Mouse (Mus musculus) MN1 (cell line): ENCODE measurements around the gene Il21.

Experiments used
- DNase-seq: peaks from one replicate; pipeline ENCODE4 v3.0.0-alpha.2; 2016; ENCODE audit warnings: low spot score

The Il21 gene

DNA sequence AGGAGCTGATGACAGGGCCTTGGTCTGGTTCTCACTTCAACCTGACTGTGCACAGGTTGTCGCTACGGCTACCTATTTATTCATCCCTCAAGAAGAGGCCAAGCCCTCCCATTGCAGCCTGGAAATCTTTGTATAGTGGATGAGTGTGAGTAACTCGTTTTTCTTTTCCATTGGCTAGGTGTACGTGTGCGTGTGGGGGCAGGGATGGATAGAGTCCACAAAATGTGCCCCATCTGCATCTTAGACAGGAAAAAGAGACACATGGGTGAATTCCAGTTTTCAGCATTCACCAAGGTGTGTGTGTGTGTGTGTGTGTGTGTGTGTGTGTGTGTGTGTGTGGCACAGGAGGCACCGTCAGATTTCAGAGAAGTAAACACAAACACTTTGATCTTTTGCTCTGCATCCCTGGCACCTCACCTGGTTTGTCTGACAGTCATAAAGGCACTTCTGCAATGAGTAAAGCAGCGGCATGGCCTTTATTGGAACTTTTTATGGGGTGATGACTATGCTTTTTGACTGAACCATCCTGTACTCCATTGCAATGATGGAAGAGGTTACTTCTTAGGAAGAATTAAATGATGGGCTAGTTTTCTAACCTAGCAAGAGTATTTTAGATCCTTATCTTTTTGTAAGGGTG, at the start of gene Il21:
Gene Il21 (minus strand): TSS at position 51 of the 637 bp plus-strand sequence.
- DNase-seq, result no peak

DNA sequence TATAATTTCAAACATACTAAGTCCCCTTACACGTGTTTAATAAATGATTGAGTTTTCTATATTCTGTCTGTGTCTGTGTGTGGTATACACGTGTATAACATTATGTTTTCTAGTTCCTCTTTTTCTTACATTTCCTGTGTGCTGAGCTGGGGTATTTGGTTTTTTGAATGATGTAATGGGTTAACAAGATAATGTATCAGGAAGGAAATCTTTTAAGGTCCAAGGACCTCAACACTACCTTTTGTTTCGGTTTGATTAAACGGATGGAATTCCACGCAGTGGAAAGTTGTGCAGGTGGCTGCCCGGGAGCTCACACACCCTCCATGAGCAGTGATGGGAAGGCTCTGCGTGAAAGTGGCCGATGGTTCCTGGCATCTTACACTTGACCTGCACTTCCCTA, 48.4 kb upstream of the Il21 start:
- DNase-seq, result no peak

DNA sequence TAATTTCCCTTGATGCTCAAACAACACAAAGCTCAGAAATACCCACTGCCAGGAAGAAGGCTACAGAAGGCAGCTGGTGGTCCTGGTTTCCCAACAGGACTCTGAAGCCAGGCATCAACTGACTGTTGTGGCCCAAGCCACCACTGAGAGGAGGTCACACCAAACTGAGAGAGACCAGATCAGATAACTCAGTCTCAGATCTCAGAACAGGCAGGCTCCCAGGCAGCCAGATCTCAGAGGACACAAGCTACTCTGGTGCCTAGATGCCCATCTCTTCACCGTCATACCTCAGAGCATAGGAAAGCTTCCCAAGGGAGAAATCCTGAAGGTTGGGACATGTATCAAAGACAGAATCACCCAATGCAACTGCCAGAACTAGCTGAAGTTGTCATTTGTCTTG, 47.8 kb upstream of the Il21 start:
- no peak for DNase-seq

DNA sequence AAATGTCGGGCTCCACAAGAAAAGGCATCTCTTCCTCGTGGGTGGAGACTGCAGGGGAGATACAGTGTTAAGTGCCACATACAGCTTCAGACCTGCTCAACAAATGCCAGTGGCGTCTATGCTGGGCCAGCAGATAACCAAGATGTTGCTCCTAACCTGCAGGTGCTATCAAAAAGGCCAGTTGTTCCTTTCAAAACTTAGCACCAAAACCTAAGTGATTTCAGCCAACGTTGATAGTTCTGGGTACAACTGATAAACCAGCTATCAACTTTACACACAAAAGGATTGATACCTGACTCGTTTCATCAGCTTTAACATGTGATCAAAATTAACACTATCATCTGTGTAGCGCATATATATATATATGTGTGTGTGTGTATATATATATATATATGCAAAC, 42.2 kb upstream of the Il21 start:
- no peak for DNase-seq

DNA sequence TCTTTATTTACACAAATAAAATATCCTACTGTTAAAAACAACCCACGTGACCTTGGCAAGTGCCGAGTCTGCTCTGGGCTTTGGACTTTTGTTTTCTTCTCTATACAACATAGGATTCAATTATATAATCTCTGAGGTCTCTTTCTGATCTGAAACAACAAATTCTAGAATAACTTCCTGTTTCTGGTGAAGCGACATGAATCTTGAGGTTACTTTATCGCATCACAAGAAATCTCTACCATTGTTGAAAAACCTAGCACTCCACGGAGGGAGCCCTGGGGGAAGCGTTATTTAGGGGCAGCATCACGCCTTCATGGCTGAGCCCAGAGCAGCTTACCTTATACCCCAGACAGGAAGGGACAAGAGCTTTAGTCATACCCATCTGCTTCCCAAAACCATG, 40.7 kb upstream of the Il21 start:
- no peak for DNase-seq

DNA sequence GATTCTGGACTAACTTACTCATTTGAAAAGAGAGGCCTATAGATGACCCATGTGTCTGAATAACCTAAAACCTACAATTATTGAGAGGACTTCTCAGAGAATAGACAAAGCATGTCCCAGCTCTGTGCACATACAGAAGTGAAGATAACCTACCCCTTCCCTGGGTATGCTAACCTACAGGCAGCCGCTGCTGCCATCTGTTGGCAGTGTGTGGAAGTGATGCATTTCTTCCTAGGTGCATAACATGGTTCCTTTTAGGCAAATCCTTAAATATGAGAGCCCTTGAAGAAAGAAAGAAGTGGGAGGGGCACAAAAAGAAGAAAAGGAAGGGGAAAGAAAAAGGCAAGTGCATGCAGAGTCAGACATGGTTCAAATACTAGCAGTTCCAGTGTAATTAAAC, 38.8 kb upstream of the Il21 start:
- DNase-seq, result peak; percentile 24

DNA sequence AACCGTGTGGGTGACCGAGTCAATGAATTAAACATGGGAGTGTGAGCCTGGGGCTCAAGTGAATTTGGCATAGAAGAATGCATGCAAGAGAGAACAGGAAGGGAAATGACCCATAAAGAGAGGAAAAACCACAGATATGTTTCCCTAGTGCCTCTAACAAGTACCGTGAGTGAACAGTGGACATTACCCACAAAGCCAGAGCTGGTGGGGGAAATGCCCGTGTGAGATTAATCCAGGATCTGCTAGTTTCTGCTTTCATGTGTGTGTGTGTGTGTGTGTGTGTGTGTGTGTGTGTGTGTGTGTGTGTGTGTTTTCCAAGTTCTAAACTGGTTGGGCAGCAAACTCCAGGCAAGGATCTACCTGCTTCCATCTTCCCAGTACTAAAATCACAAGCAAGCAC, 37.5 kb upstream of the Il21 start:
- no peak for DNase-seq

DNA sequence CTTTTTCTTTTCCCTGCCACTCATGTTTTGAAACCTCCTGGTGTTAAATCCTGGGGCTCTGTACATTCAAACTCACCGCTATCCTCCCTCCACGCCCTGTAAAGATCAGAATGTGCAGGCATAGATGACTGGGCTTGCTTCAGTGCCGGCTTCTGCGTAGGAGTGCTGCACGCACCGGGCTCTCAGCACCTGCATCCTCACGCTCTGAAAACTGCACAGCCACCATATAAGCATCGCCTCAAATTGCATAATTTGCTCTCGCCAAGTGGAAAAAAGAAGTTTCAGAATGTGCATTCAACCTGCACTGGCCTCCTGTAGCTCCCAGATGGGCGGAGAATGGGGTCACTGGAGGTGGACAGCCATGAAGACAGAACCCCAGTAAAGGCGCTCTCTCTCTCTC, 35.9 kb upstream of the Il21 start:
- no peak for DNase-seq

DNA sequence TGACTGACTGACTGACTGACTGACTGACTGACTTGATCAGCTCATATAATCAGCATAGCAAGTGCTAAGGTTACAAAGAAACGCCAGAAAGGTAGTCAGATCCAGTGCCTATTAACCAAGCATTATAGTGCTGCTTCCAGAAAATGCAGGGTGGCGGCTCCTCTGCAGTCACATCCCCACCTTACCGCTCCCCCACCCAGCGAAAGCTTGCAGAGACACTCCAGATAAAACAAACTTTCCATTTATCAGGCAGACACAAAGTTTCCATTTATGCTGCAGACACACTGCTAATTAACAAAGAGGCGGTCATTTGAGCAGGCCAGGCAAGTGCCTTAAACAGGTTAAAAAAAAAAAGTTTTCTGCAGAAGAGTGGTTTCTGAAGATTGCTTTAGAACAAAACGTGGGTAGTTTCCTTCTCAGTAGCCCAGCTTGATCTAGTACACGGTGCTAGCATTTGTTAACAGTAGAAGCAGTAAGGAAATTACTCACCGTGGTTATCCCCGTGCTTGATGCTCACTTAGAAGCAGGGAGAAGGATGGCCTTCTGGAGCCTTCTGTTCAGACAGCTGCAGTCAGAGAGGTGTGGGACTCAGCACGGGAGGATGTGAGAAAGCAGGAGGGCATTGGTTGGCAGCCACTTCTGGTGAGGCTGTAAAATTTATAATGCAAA, 27.0 kb upstream of the Il21 start:
- no peak for DNase-seq

DNA sequence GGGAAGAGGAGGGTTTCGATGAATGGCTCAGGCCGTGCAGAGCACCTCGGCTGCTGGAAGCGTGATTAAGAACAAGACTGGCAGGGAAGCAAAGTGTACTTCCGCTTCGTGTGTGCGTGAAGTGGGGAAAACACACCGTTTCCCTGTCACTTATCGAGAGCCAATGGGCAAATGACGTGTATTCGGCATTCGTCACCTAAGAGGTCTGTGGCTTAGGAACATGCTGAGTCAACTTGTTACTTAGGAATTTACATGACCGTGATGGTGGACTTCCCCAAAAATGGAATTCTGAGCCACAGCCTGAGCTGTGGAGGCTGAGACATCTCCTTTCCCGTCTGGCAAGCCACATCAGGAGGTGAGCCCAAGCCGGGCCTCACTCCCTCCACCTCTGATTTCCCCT, 25.3 kb upstream of the Il21 start:
- DNase-seq, result no peak

DNA sequence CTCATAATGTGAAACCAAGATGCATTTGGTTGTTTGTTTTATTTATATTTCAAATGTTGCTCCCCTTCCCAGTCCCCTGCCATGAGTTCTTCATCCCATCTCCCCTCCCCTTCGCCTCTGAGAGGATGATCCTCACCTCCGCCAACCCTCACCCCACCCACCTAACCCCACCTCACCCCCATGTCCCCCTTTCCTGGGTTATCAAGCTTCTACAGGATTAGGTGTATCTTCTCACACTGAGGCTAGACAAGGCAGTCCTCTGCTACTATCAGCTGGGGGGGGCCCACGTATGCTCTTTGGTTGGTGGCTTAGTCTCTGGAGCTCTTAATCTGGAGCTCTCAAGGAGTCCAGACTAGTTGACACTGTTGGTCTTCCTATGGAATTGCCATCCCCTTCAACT, 18.5 kb upstream of the Il21 start:
- no peak for DNase-seq

DNA sequence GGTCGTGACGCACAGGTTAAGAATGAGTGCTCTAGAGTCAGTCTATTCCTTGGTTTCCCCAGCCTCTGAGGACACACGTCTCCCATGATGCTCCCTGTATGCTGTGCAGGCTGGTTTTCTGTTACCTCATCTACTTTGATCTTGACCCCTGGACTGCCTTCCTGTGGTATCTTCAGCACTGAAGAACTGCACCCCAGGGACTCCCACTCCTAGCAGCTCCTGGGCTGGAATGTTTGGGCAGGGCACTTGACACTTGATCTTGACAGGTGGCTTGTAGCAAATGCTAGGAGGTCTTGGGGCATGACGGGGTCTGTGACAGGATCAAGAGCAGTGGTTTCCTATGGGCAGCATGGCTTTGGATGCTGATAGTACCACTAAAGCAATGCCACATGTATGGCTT, 2.6 kb upstream of the Il21 start:
- DNase-seq, result no peak

DNA sequence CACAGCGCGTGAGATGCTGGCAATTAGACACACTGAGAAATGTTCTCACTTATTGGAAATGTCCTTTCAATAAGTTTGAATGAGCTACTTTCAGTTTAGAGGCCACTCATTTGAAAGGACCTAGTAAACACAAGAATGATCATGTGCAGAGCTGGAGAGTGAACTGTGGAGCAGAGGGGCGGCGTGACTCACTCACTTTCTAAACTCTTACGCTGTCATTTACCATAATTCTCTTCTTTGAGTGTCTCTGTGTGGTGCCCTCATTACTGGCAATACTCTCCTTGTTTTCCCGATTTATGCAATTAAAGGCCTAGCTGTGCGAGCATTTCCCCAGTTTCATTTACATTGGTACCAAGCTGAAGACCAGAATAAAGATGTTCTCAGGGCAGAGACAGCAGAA, 1.3 kb downstream of the Il21 start:
- no peak for DNase-seq

DNA sequence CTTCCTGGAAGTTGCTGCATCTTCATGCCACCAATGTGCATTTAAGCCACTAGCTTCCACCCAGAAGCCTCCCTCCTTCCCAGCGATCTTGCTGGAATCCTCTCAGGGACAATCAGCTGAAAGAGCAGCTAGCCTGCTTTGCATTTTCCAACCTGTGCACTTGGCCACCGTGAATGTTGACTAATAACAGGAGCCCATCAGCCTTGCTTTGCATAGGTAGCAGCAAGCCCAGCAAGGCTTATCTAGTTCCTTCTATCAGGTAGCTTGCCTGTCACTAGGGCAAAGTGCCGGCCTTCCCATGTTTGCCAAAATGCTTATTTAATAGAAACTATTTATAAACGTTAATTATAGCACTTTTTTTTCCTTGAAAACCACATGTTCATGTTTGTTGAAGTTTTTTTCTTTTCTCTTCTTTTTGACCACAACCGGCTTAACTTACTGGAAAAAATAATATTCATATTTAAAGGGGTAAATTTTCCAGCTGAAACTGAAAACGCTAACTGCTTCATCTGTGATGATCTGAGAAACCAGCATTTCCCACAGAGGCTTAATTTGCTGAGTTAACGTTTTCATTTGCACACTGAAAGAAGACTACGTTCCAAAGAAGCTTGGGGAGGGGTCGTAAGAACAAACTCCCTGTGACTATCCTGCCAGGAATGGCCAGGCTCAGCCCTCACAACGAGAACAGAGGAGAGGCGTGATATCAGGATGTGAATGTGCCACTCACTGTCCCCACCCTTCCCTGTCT, 3.2 kb downstream of the Il21 start:
- no peak for DNase-seq

DNA sequence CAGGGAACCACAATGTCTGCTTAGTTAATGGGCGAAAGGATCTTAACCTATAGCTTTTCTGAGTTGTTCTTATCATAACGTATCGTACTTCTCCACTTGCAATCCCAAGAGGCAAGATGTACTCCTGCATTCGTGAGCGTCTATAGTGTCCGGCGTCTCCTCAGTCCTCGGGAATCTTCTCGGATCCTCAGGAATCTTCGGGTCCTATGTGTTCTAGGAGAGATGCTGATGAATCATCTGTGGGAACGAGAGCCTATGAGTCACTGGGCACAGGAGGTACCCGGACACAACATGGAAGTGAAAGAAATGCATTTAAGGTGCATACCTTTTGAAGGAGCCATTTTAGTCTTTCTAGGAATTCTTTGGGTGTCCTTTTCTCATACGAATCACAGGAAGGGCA, 7.3 kb downstream of the Il21 start:
- no peak for DNase-seq

DNA sequence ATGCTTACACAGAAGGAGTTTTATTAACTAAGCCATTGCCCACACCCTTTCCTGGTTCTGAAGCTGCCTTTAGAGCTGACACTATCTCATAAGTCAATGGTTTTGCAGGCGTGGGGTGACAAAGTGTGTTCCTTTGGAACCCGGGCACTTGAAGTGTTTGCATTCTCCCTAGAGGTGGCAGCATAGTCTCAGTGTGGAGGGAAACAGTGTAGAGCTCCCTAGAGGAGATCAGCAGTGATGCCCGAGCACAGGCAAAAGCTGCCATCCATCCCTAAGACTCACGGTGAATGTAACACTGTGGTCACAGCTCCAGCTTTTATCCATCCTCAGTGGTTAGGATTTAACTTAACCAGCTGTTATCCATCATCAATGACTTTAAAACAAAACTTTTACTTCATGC, 13.4 kb downstream of the Il21 start:
- peak; percentile 25 for DNase-seq

DNA sequence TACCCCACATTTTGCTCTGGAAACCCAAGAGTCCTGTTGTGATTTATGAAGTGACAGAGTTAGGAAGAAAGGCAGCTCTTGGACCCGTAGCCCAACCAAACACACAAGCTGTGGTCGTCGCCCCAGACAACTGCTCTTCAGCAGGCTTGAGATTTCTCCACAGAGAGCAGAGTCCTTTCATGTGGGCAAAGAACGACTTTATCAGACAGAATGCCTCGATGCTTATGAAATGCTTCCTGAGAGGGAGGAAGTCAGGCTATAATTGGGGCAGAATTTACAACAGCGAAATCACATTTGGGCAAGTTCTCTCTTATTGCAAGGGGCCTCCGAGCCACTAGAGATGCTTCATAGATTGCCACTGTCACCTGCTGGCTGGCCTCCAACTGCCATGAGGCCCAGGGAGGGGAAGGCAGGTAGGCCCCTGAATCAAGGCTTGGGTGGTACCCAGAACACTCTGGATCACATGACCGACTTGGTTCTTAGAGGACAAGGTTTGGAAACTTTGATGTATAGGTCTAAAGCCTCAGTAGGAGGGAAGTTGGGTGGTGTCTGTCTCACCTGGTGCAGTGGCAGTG, 27.1 kb downstream of the Il21 start:
- DNase-seq, result no peak

DNA sequence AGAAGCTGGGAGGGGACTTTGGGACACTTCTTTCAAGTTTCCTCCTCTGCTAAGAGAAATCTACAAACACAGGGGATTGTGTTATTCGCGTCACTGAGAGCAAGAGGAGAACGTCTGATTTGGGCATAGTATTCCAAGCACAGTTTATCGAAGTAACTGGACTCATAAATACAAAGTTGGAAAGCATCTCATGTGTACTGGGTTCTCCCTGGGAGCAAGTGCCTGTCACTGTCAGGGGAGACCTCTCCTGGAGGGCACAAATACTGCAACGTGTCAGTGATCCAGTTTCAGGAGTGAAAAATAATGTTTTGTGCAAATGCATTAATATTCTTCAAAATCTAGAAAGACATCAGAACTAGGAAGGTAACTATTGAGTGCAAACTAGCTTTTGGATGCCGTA, 27.9 kb downstream of the Il21 start:
- DNase-seq, result peak; percentile 24

DNA sequence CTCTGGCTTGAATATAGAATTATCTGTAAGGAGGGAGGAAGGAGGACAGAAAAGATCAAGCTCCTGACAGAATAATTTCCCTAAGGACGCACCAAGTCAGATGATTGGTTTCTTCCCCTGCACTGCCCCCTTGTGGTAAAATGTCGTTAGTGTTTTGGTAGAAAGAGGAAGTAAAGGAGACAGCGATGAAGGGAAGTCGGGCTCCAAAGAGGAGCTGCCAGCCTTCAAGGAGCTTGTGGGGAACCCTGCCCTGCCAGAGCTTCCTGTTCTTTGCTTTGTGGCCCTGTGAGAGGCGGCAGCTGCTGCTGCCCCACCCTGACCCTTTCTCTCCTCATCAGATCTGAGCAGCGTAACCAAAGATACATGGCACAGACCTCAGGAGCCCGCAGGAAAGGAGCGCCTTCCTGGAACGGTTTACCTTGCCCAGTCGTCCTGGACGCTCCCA, 28.4 kb downstream of the Il21 start:
- peak; percentile 75 for DNase-seq

DNA sequence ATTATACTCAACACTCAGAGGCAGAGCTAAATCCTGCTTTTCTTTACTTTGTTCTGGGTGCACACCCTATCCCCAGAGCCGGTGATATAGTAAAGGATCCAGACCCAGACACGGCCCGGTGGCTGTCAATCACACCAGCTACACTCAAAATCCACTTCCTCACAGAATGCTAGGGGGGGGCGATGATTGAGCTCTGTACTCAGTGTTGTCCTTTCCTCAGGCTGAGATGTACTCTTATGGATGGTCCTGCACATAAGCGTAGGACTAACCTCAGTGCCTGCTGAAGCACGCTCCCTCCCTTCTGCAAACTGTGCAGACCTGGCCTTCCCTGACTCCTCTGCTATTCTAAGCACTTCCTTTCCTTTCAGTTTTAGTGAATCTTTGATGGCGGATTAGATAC, 29.6 kb downstream of the Il21 start:
- no peak for DNase-seq

DNA sequence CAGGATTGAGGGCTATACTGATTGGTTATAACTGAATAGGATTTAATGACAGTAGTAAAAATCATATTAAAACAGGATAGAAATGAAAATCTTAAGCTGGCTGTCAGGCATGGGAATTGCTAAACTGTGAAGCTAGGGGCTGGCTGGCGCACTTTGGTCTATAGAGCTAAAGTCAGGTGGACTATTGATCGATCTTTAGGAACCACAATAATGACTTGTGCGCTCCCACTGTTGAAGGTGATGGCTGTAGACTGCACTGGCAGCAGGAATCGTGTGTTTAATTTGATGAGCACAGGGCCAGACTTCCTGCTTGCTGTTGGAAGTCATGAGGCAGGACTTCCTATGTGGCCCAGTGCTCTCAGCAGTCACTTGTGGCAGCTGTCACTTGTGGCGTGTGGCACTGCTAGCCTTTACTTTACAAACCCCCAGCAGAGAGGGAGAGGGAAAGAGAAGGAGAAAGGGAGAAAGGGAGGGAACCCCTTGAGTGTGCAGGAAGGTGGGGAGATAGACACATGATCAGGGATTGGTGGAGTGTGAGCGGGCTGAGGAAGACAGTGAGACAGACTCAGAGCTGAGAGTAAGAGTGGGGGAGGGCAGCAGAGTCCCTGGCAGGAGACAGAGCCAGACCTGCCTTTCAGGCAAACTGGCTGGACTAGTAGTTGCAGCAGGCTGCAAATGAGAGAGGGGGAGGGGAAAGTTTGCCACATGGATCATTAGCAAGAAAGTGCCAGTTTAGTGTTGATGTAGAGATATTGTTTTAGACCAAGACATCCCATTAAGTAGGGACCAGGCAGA, 31.1 kb downstream of the Il21 start:
- DNase-seq, result no peak

DNA sequence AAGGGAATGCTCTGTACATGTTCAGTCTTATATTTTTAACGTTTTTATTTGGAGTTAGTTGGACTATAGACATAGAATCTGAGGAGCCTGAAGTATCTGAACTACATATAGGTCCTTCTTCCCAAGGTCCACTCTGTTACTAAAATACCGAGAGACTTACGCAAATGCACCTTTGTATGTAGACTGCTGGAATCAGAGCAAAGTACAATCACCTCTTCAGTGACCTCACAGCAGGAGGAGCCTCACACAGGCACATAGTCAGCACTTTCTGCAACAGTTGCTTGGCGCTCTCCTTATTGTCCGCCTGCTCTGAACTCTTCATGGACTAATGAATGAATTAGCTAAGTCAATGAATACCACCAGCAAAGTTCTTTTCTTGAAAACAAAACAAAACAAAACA, 34.1 kb downstream of the Il21 start:
- no peak for DNase-seq
